Mouse (Mus musculus) fat pad, adult 2 months (tissue): ENCODE measurements at regions not wholly inside any gene's neighbourhood (a gene's known extent, or its start where the extent isn't known, plus 50 kb on each side); places are given as distances from the start of the nearest gene placed in this dataset.

Experiments
- DNase-seq: peaks from one replicate; pipeline ENCODE4 v3.0.0-alpha.2; 2011; ENCODE audit warnings: low read depth, low spot score; ENCODE audit errors: extremely low read depth

DNA sequence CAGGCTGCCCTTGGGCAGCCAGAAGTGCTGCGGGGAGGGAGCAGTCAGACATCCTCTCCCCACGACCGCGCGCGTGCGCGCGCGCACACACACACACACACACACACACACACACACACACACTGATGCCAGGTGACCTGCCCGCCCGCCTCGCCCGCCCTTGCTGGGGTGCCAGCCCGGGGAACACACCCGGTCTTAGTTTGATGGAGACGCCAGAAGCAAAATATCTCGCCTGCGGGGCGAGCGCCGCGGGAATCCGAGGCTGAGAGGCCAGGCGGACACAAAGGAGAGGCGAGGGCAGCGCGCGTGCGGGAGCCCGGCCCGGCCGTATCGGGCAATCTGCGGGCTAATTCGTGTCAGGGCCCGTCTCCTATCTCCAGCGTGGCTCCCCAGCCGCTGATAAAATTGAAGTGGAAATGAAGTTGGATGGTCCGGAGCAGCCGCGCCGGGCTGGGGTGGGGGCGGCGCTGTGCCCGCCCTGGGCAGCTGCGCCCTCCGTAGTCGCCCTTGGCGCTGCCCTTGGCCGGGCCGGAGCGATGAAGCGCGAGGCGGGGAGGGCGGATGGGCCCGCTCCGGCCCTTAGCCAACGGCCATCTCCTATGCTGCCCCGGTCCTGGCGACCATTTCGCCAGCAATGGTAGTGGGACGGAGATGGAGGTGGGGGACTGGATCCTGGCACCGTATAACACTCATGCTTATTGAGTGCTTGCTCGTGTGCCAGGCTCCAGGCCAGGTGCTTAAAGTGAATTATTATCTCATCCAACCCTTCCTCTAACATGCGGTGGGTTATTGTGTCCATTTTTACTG lies 117.2 kb upstream of the Lhx1 start:
- DNase-seq = no peak

DNA sequence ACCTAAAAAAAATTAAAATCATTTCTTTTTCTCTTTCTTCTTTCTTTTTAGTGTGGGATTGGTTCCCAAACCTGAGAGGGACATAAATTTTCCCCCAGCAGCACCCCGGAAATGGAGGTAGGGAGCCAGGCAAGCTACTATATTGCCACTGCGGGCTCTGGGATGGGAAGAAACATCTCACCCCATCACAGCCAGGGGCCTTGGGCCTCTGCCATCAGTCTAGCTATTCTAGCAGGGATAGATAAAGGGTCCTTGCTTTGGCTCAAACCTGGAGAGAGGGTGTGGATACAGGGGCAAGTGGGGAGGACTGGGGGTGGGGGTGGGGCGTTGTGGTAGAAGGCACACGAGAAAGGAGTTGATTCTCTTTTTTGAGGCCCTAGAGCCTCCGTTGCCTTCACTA lies 116.3 kb upstream of the Lhx1 start:
- no peak for DNase-seq

DNA sequence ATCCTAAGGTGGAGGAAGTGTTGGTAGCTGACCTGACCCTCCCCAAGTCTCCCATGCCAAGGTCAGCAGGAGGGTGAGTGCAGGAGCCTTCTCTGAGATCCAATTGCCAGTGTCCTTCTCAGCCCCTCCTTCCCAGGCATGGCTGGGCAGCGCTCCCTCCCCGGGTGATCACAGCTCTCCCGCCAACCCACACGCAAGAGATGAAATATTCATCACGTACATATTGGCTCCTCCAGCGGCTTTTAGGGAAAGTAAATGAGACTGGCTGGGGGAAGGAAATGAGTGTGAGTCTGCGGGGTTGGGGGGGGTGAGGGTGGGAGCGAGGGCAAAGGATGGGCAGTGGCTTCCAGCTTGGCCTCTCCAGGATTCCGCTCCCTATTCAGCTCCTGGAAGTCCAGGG lies 113.0 kb upstream of the Lhx1 start:
- no peak for DNase-seq

DNA sequence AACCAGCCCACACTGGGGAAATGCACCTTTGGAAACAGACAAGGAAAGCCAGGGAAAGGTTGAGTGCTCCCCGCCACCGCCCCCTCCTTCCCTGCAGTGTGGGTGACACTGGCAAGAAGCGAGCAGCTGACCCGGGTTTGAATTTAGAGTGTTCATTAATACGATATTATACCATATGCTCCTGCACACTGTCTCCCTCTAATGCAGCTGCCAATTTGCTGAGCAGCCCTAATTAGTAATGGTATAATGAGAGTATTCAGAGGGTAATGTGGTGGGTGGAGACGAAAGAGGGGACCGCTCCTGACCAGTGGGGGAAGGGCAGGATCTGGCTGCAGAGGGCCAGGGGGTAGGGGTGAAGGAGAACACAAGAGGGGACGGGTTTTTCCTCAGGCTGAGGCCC lies 111.9 kb upstream of the Lhx1 start:
- no peak for DNase-seq

DNA sequence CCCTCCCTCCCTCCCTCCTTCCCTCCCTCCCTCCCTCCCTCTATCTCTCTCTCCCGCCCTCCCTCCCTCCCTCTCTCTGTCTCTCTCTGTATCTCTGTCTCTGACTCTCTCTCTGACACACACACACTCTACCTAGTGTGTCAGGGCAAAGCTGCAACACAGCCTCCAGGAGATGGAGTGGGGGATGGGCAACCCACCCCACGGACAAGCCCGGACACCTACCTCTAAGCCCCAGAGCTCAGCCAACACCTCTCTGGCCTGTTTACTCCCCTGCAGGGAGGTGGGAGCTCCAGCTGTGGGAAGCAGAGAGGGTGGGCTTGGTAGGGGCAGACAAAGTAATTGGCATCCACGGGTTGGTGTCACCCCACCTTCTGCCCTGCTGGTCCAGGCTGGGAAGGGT lies 109.7 kb upstream of the Lhx1 start:
- no peak for DNase-seq

DNA sequence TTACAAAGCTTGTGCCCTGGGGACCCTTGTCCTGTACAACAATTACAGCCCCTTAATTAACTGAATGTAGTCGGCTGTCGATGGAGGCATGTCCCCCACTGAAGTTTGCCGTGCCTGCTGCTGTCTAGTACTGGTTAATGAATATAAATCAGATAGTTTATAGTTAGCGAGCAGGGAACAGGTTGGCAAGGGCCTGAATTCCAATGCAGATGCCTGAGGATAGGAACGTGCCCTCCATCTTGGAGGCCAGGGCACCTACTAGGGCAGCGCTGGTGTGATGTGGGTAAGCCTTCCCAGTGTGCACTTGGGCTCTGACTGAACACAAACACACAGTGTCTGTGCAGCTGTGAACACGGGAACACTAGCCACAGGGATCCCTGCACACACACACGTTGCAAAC lies 108.0 kb upstream of the Lhx1 start:
- DNase-seq = no peak

DNA sequence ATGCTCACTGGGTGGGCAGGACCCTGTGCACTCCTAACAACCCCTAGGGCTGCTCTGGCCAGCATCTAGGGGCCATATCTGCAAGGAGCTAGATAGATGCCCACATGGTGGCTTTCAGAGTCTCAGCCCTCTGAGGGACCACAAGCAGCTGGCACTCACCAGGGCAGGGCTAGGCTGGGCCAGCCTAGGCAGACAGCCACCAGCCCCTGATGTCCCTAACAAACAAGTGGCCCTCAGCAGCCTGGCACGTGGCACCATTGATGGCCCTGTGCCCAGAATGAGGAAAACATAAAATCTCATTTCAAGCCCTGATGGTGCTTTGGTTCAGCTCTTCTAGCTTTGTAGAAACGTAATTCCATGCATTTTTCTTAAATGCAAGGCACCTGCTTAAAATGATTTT lies 102.8 kb upstream of the Lhx1 start:
- DNase-seq = no peak

DNA sequence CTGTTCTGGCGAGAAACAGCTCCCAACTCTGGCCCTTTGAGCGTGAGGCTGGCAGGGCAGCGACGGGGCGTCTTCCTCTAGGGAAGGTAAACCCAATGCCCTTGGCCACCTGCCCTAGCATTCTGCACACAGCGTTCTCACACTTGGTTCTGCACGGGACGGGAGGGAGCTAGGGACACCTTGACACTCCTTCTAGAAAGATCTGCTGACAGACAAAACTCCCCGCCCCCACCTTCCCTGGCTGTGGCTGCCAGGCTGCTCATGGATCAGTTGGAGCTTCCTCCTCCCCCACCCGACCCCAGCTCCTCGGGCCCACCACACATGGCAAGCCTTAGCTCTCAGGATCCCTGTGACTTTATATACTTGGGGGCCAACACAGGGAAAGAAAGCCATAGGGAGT lies 102.3 kb upstream of the Lhx1 start:
- no peak for DNase-seq

DNA sequence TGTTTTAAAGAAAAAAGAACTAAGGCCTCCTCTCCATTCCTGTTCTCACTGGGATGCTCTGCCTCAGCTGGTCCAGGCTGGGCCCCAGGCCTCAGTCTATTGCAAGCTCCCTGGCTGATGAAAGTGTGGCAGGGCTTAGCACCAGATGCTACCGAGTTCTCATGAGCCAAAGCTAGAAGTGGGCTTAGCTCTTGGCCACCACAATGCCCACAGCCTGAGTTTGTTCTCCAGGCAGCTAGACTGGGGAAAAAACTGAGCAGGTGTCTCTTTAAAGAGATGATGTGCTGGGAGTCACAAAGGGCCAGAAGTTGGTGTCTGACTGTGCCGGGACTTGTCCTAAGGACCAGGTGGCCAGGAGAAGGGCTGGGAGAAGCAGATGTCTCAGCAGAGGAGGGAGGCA lies 101.9 kb upstream of the Lhx1 start:
- no peak for DNase-seq

DNA sequence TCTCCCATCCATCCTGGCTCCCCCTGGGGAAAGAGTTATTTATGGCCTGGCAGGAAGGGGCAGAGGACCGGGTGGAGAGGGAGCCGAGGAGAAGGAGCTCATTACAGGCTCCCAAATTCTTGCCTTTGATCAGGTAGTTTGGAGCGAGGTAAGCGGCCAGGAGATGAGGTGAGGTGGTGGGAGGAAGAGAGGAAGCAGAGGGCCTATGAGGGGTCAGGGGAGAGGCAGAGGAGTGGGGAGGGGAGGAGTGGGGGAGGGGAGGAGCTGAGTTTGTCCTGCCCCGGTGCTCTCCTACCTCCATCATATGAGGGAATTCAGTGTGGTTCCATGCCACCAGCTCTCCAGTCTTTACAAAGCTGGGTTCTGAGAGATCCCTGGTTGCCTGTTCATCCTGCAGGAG lies 98.8 kb upstream of the Lhx1 start:
- DNase-seq = no peak

DNA sequence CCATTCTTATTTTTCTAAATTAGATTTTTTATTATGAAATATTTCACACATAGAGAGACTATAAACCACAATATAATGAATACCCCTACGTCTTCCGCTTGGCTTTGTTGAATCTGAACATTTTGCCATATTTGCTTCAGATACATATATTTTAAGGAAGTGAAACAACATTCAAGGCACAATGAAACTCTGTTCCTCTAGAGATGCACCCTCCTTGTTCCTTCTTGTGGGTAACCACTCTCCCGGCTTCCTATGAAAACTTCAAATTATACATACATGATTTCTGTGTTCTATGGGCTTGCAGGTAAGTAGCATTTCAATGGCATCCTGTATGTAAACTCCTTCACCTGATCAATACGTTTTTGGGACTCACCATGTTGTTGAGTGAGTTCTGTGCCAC lies 94.4 kb upstream of the Lhx1 start:
- no peak for DNase-seq

DNA sequence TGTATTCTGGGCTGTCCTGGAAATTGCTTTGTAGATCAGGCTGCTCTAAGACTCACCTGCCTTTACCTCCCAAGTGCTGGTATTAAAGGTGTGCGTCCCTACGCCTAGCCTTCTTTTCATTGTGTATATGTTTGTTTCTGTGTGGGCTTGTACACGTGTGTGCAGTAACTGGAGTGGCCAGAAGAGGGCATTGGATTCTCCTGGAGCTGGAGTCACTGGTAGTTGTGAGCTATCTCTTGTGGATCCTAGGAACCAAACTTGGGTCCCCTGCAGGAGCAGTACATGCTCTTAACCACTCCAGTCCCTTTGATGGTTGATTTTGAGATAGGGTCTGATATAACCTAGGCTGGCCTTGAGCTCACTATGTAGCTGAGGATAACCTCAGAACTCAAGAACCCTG lies 93.2 kb upstream of the Lhx1 start:
- no peak for DNase-seq

DNA sequence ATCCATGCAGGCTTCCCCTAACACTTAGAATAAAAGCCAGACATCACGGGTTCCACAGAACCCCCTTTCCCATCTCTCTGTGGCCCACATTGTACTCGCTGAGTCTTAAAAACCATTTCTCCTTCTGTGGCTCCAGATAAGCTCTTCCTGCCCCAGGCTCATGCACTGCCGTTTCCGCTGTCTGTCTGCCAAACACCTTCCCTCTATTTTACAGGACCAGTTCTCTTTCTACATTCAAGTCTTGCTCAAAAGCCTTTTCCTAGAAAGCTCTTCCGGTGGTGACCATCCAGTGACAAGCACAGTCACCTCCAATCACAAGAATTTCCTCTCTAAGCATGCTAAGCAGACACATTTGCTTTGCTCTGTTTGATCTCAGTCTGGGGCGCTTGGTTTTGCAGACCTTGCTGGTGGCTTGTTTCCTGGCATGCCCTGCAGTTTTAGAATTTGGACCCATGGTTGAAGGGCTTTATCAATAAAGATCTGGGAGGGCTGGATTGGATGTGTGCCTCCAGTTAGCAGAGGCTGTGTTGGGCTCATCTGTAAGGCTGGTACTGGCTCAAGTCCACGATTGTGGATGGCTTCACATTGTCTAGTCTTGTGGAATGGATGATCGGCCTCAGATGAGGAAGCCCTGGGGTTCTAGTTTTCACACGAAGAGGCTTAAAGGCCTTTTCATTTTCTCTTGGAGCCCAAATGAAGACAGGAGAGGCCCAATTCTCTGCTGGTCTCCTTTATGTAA lies 87.8 kb upstream of the Lhx1 start:
- DNase-seq = no peak

DNA sequence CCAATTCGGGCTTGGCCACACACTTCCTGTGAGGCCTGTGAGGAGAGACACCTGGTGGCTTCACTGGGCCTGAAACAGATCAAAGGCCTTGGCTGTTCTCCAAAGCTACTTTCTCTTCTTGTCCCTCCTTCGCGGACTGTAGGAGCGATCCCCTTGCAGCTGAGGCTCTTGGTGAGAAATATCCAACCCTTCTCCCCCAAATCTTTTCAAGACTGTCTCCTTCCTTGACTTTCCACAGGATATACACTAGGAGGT lies 86.2 kb upstream of the Lhx1 start:
- no peak for DNase-seq

DNA sequence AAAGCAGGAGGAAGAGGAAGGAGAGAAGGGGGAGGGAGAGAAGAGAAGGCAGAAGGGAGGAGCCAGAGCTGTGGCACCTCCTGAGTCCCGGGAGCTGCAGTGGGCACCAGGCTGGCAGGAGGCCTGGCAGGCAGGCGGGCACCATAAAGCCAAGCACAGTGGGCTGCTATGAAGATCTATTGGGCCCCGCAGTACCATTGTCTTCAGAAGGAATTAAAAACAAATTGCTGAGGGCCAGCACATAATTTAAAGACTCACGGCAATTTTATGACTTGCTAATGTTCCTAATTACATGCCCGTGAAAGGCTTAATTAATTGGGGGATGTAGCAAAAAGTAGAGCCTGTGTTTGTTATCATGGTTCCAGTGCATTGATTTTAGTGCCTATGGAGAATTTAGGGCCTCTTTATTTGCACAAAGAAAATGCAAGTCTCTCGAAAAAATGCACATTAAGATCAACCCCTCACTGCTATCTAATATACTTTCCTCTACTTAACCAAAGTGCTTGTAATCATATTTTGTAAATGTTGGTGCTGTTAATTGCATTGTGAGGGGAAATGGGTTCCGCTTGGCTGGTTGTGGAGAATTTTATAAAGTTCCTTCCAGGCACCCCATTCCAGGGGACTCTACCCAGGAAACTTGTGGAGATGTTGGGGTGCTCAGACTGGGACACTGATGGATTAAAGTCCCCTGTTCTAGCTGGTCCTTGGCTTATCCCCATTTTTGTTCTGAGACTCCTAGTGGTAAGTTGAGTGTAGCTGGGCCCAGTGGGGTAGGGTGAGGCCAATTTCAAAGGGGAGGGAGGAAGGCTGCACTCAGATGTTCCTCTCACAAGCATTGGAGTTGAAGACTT lies 85.7 kb upstream of the Lhx1 start:
- no peak for DNase-seq

DNA sequence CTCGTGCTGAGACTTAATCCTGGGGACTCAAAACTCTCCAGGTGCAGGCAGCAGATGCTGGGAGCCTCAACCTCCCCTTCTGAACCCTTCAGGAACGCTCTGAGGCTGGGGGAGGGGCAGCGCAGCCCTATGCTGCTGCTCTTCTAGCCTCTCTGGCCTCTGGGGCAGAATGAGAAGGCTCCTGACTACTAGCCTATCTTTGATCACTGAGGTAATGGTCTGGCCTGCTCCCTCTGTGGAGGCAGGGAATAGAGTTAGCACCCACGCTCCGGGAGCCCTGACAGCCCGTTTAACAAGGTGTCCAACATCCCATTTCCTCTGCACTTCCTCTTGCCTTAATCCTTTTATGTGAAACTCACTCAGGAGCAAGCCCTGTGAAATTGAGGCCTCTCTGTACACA lies 79.4 kb upstream of the Lhx1 start:
- no peak for DNase-seq

DNA sequence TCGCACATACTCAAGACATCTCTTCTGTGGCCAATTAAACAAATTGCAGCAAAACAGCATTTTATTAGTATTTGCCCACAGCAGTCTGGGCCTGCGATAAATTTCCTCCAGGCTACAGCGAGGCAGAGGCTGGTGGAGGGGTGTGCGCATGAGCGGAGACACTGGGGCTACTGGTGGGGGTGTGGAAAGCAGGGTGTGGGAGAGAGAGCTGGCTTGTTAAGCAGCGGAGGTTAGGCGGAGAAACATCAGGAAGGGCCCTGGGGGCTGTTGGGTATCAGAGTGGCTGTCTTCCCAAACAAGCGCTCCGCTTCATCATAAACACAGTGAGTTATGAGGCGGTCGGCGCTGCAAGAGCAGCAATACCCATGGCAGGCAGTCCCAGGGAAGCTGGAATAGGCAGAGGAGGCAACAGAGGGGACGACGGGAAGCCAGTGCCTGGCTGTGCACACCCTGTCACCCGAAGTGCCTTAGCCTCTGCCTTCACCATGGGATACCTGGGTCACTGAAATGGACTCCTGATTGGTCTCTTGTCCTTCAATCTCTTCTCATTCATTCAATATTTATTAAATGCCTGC lies 74.0 kb upstream of the Lhx1 start:
- no peak for DNase-seq

DNA sequence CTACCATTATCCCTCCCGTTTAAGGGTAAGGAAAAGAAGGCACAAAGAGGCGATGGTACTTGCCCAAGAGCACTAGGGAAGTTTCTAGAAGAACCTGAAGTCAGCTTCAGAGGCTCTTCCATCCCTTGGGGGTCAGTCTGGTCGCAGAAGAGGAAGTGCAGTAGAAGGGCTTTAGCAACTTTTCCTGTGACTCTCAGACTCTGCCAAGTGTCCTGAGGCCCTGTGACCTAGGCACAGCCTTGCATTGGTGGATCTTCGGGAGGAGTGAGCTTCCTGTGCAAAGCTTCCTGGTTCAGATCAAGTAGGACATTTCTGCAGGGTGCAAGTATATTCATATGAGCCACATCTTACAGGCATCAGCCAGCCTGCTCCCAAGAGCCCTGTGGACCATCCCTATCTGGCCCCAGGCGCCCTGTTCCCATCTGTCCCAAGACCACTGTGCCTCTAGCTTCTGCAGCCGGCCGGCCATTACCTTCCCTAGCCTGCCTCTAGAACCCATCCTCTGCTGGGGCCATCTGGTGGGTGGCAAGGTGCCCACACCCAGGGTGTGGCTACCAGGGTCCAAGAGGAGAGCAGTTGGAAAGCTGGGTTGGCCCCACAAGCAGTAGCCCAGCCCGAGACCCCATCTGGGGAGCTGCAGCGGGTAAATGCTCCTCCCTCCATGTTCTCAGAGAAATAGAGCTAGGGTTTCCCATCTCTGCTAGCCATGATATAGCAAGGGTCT lies 72.4 kb upstream of the Lhx1 start:
- no peak for DNase-seq

DNA sequence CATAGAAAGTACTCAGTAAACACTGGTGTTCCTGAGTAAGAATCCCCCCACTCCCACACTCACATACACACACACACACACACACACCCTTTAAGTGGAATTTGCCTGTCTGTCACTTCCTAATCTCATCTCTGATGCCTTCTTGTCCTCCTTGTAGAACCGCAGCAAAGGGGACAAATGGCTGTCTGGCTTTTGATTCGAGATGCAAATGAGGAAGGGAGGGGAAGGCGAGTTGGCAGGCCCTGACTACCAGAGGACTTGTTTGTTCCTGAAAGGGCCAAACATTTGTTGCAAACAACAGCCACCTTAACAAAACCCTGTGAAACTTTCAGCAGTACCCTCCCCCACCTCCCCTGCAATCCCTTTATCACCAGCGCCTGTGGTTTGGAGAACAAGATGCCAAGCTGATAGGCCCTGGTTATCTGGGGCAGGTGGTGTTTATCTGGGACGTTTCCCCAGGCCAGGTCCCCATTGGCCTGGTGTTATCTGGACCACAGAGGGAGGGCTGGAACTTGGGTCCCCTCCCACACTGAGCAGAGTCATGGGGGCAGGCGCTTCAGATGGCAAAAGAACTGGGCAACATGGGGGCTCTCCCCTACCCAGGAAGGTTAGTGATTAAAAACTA lies 67.5 kb upstream of the Lhx1 start:
- DNase-seq = no peak

DNA sequence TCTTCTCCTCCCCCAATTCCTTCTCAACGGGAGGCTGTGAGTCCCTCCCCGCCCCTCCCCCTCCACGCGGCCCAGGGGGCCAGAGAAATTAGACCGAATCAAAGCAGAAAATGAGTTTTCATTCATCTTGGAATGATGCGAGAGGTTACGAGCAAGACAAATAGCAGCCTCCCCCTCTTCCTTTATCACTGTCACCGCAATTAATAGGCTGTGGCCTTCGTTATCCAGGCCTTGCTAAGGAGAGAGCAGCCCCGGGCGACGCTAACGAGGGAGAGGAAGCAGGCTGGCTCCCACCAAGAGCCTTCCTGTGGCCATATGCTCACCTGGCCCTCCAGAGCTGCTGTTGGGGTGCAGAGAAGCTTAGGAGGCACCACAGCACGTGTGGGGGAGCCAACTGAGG lies 61.8 kb upstream of the Lhx1 start:
- no peak for DNase-seq

DNA sequence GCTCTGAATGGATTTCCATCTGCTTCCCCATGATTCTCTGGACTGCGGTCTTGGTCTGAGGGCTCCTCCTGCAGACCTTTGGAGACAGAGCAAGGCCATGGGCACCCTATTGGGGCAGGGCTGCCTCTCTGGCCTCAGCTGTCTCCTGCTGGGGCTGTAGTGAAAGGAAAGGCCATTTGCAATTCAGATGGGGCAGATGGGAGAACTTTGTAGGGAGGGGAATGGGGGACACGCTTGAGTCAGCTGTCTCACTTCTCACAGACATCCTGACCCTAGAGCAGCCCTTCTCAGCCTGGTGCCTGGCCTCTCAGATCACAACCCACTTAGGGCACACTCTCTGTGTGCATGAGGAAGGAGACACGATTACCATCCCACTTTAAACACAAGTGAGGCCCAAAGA lies 60.3 kb upstream of the Lhx1 start:
- no peak for DNase-seq
